Mouse (Mus musculus) ES-Bruce4 (cell line): ENCODE data around the gene Pde4d.

Experiments
- CTCF ChIP-seq: IDR thresholded peaks from one replicate; pipeline ENCODE4 v1.8.1; 2011; ENCODE audit warnings: low read depth, low read length
- POLR2A ChIP-seq: IDR thresholded peaks from one replicate; pipeline ENCODE4 v1.8.1; 2011; ENCODE audit warnings: low read length; ENCODE audit not compliant: insufficient read depth

- no peak for TF ChIP-seq CTCF
- no peak for TF ChIP-seq POLR2A
Measured at GRCm38 (mm10) chr13:109359994-109360393, 910.2 kb downstream of the Pde4d start.
